Mouse (Mus musculus): ENCODE results near the gene Sox13.
A peak's percentile ranks its signal among the peaks of the same experiment; 100 is the strongest.
"Not testable (repeated sequence)": the region's sequence is repeated elsewhere in the genome, so short reads cannot be mapped to it uniquely, and the experiment has no call there.

Sox13 gene

GRCm38 (mm10) chr1:133367606-133368488 is 56.3 kb downstream of the Sox13 start:
- no peak for DNase-seq (ENCODE audit: low read depth, low spot score)

- no peak for DNase-seq (ENCODE audit: low read depth, low spot score)
Observed at GRCm38 (mm10) chr1:133366951-133367605, 57.1 kb downstream of the Sox13 start.

- no peak for DNase-seq (ENCODE audit: low read depth, low spot score)
Observed at GRCm38 (mm10) chr1:133364890-133365289, 59.3 kb downstream of the Sox13 start.

GRCm38 (mm10) chr1:133364022-133364630 is 60.1 kb downstream of the Sox13 start:
- DNase-seq (ENCODE audit: low read depth, low spot score): no peak

DNA sequence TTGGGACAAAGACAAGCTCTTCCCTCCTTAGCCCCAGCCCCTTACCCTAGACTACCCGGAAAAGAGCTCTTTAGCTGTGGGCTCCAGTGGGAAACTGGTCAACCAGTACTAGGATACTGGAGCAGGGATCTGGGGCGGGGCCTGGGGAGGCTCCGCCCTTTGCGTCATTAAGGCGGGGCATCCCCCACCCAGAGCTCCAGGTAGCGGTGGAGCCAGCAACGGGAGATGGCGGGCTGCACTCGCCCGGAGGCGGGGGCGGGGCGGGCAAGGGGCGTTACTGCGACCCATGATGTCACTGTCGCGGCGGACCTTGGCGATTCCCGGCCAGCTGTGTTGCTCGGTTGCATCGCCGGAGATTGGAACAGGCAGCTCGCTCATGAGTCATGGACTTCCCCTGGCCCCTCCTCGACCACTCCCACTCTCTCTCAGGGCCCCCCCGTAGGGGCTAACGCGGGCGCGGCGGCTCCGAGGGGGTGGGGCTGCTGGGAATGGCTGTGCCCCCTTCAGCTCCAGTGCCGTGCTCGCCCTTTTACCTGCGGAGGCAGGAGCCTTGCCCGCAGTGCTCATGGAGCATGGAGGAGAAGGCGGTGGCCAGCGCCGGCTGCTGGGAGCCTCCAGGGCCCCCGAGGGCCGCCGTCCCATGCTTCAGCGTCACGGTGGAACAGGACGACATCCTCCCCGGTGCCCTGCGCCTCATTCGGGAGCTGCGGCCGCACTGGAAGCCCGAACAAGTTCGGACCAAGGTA is 60.7 kb downstream of the Sox13 start, which contains the start of gene Etnk2:
TSS of gene Etnk2 (plus strand) at position 297 of the 746 bp plus-strand sequence.
- DNase-seq (ENCODE audit: low read depth, low spot score): peak; percentile 85

- DNase-seq (ENCODE audit: low read depth, low spot score): no peak
Observed at GRCm38 (mm10) chr1:133362103-133362502, 62.1 kb downstream of the Sox13 start.

GRCm38 (mm10) chr1:133361006-133361405 is 63.2 kb downstream of the Sox13 start:
- DNase-seq (ENCODE audit: low read depth, low spot score): no peak

DNA sequence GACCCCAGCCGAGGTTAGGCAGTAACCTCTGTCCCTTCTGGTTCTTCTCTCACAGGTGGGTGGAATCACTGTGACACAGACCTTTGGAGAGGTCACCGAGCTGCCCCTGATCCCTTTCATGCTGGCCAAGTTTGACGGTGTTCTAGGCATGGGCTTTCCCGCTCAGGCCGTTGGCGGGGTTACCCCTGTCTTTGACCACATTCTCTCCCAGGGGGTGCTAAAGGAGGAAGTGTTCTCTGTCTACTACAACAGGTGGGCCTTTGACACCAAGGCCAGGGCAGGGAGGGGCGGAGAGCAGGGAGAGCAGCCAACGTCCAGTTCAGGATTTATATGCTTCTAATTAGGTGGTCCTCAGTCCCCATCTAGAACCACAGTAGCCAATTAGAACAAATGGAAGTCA is 67.8 kb downstream of the Sox13 start:
- DNase-seq (ENCODE audit: low read depth, low spot score): no peak

DNA sequence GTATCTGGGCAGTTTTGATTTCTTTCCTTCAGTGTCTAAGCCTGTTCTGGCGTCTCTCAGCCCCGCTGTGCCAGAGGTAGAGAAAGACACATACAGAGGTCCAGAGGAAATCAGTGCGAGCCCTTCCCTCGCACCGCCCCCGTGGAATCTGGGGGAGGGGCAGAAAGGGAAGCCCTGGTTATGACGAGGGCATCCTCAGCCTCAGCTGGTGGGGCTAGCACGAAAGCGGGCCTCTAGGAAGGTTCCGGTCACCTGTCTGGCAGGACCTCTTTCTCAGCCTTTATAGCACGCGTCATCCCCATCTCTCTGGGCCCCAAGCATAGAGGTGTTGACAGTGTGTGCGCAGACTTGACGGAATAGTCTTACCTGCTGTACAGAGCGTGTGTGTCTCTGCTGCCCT is 68.3 kb downstream of the Sox13 start:
- DNase-seq (ENCODE audit: low read depth, low spot score): no peak

DNA sequence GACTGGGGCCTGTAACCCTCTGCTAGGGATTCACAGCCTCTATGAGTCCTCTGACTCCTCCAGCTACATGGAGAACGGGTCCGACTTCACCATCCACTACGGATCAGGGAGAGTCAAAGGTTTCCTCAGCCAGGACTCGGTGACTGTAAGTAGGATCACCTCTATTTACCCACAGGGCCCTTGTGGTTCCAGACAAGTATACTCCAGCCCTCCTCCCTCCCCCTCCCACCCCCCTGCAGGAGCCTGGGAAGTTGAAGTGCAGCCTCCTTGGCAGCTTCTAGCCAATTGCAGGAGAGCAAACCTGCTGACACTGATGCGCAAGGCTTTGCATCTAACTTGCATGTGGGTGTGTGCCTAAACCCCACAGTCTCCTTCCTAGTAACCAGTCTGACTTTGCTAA is 68.7 kb downstream of the Sox13 start:
- DNase-seq (ENCODE audit: low read depth, low spot score): no peak

- peak; percentile 73 for DNase-seq (ENCODE audit: low read depth, low spot score)
Observed at GRCm38 (mm10) chr1:133353371-133353809, 70.8 kb downstream of the Sox13 start.

DNA sequence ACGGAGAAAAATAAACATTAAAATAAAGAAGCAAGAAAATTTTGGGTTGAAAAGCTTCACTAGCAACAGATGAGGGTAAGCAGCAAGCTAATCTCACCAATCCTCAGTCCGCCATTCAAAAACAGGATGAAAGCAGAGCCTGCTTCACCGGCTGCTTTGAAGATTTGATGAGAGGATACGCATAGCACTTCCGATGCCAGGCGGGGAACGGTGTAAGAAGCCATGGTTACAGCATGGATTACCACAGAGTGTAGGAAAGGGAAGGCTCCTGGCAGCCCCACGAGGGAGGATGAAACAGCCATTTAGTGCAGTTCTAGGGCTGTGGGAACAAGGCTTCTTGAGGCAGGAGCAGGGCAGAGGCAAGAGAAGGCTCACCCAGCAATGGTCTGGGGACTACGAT is 72.4 kb downstream of the Sox13 start:
- no peak for DNase-seq (ENCODE audit: low read depth, low spot score)

GRCm38 (mm10) chr1:133350210-133350609 is 74.0 kb downstream of the Sox13 start, which contains the start of gene Ren1:
Gene Ren1 (plus strand): TSS chr1:133350510.
- no peak for DNase-seq (ENCODE audit: low read depth, low spot score)

- DNase-seq (ENCODE audit: low read depth, low spot score): no peak
Observed at GRCm38 (mm10) chr1:133347693-133348520, 76.3 kb downstream of the Sox13 start.

DNA sequence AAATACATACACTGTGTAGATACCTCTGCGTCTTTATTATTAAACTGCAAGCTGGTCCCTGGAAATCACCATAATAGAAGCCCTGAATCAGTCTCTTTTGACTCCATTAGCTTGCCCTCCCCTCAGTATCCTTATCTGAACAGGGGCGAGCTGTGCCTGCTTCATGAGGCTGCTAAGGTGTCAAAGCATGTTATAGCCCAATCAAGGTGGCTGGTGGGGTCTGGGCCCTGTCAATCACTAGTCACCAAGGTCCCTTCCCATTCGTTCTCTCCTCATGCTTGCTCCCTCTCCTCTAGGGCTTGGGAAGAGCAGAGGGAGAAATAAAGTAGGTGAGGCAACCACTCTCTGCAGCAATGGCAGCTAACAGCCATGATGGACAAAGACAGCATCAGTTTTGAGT is 77.0 kb downstream of the Sox13 start:
- no peak for DNase-seq (ENCODE audit: low read depth, low spot score)

GRCm38 (mm10) chr1:133346531-133346930 is 77.6 kb downstream of the Sox13 start:
- no peak for DNase-seq (ENCODE audit: low read depth, low spot score)

DNA sequence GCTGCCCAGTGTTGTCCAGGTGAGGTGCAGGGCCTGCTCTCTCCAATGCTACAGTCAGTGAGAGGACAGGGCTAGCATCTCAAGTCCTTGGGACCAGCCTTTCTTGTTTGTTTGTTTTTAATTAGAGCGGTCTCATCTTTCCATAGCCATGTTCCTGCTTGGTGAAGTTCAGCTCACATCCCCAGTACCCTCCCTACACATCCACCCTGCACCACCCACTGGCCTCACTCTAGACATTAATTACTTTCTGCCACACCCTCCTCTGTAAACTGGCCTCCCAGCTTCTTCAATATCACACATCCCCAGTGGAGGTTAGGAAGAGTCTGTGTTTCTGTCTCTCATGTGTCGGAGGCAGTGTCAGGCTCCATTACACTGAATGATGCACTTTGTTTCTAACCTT is 79.8 kb downstream of the Sox13 start:
- no peak for DNase-seq (ENCODE audit: low read depth, low spot score)

DNA sequence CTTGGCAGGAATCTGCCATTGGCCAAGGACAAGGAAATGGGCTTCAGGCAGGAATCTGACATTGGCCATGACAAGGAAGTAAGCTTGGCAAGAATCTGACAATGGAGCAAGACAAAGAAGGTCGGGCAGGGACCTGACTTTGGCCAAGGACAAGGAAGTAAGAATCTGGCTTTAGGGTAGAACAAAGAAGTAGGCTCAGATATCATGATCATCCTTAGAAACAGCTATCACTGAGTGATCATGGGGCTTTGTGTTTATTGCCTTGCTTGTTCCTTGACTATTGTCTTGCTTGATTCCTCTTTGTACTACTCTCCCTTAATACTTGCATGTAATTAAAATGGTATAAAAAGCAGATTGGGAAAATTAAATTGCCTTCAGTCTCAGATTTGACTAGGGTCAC is 83.8 kb downstream of the Sox13 start:
- not testable (repeated sequence) for DNase-seq (ENCODE audit: low read depth, low spot score)

DNA sequence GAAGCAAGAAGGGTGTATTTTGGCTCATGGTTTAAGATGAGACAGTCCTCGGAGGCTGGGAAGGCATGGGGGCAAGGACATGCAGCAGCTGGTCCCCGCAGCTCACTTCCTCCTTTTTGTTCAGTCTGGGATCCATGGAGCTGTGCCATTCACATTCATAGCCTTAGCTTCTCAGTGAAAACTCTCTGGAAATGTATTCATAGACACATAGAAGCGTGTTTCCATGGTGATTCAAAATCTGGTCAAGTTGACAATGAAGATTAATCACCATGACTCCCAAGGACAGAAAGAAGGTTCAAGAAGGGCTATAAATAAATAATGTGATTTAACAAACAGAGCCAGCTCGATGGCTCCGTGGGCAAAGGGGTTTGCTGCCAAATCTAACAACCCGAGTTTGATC is 90.2 kb downstream of the Sox13 start:
- DNase-seq (ENCODE audit: low read depth, low spot score): no peak

DNA sequence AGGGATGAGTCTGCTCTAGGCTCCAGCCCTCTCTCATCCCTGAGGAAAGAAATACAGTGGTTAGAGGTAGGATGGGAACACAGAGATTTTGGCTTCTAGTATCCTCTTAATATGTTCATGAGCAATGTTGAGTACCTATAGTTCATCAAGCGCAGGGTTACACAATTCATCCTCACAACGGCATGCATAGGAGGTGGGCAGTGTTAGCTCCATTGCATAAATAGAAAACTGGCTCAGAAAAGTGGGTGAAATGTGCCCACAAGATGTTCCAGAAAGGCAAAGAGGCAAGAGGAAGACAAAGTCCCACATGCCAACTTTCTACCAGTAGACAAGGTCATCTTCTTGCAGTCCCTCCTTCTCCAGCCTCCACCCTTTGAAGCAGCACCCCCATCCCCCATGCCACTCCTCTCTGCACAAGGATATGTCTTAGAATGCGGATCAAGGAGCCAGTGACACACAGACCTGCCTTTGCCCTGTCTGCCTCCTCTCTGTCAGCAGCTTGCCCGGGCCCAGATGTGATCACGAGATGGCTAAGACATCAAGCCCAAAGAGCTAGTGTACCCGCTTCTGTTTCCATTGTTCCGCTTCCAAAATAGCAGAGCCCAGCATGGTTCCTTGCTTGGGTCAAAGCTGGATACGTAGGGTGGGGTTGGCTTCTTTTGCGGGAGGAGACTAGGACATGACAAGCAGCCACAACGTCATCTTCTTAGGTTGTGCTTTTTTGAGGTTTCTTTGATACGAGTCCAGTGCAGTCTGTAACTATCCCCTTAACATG is 91.3 kb downstream of the Sox13 start:
- DNase-seq (ENCODE audit: low read depth, low spot score): no peak
